Mouse (Mus musculus) lung, postnatal 4 days (tissue): ENCODE data around the gene AL731706.1.

Experiments used
- DNase-seq, 2 experiments: peaks; one replicate each; pipeline ENCODE4 v3.0.0; 2021

Gene AL731706.1

GRCm38 (mm10) chr2:136834715-136835075, 56.5 kb downstream of the AL731706.1 start:
- no peak for DNase-seq

- DNase-seq = no peak
Observed at GRCm38 (mm10) chr2:136833976-136834714, 57.0 kb downstream of the AL731706.1 start.

GRCm38 (mm10) chr2:136832936-136833335, 58.3 kb downstream of the AL731706.1 start:
- DNase-seq = peak; percentile 15 to 45
